Mouse (Mus musculus): ENCODE measurements at regions not wholly inside any gene's neighbourhood (a gene's known extent, or its start where the extent isn't known, plus 50 kb on each side); places are given as distances from the start of the nearest gene placed in this dataset.

DNA sequence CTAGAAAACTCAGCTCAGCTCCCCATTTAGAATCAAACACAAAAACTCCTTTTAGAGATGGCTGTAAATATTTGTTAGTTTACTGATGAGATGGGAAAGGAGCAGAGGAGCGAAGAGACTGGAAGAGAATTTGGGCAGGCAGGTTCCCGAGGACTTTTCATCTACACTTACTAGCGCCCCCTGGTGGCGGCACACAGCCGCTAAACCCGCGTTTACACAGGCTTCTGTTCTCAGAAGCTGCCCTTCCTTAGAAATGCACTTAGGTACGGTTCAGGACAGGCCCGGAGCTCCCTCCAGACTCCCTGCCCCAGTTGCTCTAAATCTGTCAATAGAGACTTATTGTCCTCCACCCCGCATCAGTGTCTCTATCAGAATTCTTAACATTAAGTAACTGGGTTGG, 74.7 kb upstream of the Ccdc39 start:
- H3K4me2 ChIP-seq: no peak overlapping the region
- H3K36me3 ChIP-seq: no peaks in the 10 kb centered on the region
- no peak overlapping the region for H3K4me3 ChIP-seq
- H3K27me3 ChIP-seq (replicated peaks): no peaks in the 10 kb centered on the region
- H3K9me3 ChIP-seq: no peaks in the 10 kb centered on the region
- no peaks in the 10 kb centered on the region for H3K4me1 ChIP-seq
- 6% methylated on average over 10 of the region's 10 CpGs for WGBS
- H3K9ac ChIP-seq: no peak overlapping the region
- ATAC-seq (ENCODE audit: extremely low read depth, insufficient number of reproducible peaks, low FRiP score, low TSS enrichment): no peak
- no peak overlapping the region for H3K27ac ChIP-seq (replicated peaks)

DNA sequence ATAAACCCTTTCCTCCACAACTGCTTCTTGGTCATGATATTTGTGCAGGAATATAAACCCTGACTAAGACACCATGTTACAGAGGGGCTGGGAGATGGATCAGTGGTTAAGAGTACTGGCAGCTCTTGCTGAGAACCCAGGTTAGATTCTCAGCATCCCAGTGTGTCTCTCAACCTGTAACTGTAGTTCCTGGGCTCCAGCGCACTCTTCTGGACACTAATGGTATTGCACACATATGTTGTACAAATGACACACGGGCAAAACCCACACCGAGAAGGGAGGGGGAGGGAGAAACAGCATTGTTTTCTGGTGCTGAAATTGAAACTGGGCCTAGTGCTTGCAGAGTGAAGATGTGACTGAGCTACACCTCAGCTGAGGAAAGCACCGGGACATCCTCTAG, 81.0 kb upstream of the Ccdc39 start:
- H3K27ac ChIP-seq (replicated peaks): no peak overlapping the region
- H3K9me3 ChIP-seq: no peaks in the 10 kb centered on the region
- ATAC-seq (ENCODE audit: extremely low read depth, insufficient number of reproducible peaks, low FRiP score, low TSS enrichment): no peak
- H3K9ac ChIP-seq: no peak overlapping the region
- WGBS: 69% methylated on average over 4 of the region's 4 CpGs
- H3K36me3 ChIP-seq: no peaks in the 10 kb centered on the region
- no peak overlapping the region for H3K4me2 ChIP-seq
- no peak overlapping the region for H3K4me3 ChIP-seq
- H3K4me1 ChIP-seq: no peaks in the 10 kb centered on the region
- H3K27me3 ChIP-seq (replicated peaks): no peaks in the 10 kb centered on the region

DNA sequence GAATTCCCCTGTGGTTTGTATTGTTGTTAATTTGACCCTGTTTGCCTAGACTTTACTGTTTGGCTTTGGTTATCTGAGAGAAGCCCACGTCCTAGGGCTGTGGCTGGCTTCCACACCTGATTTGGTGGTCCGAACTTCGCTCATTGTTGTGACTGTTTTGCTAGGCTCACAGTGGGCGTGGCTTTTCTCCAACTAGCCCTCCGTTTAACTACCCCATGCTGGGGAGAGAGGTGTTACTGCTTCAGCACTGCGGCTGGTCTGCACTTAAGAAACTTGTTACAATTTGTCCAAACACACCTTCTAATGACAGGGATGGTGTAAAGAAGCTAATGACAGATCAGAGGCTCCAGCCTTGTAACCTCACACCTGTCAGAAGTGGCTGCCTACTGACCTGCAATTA, 64.7 kb upstream of the Fxr1 start:
- peak overlapping the region; percentile 24 for H3K4me2 ChIP-seq

DNA sequence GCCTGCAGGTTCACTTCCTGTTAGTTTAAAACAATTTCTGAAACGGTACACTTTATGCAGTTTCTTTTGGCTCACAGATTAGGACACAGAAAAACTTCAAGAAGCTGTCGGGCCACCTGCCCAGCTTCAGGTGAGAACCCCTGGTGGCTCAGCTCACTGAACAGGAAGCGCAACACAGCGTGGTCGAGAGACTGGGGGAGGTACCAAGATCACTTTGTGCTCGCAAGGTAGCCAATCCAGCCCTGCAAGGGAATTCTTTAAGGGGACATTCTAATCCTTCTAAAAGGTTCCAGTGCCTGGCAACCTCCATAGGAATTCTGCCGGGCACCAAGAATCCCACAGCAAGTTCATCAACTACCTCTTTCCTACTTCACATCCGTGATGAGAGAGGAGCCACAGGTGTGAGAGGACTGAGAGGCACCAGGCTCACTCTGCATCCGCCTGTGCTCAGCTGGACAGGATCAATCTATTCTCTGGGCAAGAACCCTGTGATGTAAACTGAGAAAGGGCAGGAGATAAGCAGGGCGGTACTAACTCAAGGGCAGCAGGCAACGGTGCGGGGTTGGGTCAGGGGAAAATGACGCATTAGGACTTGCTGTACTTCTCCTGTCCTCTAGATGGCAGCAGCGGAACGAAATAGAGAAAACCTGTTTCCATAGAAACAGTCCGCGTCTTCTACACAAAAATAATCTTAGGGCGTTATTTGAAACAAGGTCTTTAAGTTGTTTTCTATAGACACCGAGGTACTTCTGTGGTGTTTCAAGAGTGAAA, 63.7 kb upstream of the Fxr1 start:
- Histone ChIP-seq H3K4me1 (peaks cover 11% of the 10 kb centered on the region), H3K4me3 (peak overlapping the region; percentile 38), H3K9me3 (peaks cover 3% of the 10 kb centered on the region; the same call in 1 of the 2 replicates), H3K4me2 (peak overlapping the region; percentile 67), H3K9ac (0 out of 2 replicates have a peak overlapping the region, but pooled peaks have one; percentile 50), H3K27ac (replicated peaks) (no peak overlapping the region), H3K27me3 (replicated peaks) (peaks cover 15% of the 10 kb centered on the region), H3K36me3 (no peaks in the 10 kb centered on the region)
- no peak; the same call in 1 of the 2 replicates for ATAC-seq (ENCODE audit: extremely low read depth, insufficient number of reproducible peaks, low FRiP score, low TSS enrichment)
- WGBS: 3% methylated on average over 19 of the region's 19 CpGs

More for the DNA sequence above, 64.7 kb upstream of the Fxr1 start:
- peaks cover 3% of the 10 kb centered on the region; the same call in 1 of the 2 replicates for H3K9me3 ChIP-seq
- whole genome bisulfite sequencing: 2% methylated on average over 6 of the region's 6 CpGs
- peaks cover 15% of the 10 kb centered on the region for H3K27me3 ChIP-seq (replicated peaks)
- no peak for ATAC-seq (ENCODE audit: extremely low read depth, insufficient number of reproducible peaks, low FRiP score, low TSS enrichment)
- H3K4me1 ChIP-seq: peaks cover 11% of the 10 kb centered on the region
- no peak overlapping the region for H3K27ac ChIP-seq (replicated peaks)
- H3K4me3 ChIP-seq: no peak overlapping the region
- no peaks in the 10 kb centered on the region for H3K36me3 ChIP-seq
- H3K9ac ChIP-seq: no peak overlapping the region

DNA sequence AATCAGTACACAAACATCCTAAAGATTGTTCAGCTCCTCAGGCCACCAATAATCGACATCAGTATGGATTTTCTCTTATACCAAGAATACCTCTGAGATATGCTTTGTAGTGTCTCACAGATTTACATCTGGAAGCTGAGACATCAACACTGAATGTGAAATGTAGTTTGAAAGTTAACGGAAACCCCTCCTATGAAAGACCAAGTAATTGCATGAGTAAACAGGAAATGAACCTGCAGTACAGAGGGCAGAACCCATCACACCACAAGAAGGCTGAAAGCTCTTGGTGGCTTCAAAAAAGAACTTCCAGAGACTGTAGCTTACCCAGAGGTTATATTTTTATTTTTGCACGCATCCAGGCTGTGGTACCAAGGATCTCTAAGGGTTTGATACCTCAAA, 63.1 kb upstream of the Fxr1 start:
- no peaks in the 10 kb centered on the region for H3K36me3 ChIP-seq
- peaks cover 15% of the 10 kb centered on the region for H3K27me3 ChIP-seq (replicated peaks)
- WGBS: 46% methylated on average over 3 of the region's 3 CpGs
- H3K9ac ChIP-seq: no peak overlapping the region
- peaks cover 3% of the 10 kb centered on the region; the same call in 1 of the 2 replicates for H3K9me3 ChIP-seq
- peaks cover 11% of the 10 kb centered on the region for H3K4me1 ChIP-seq
- no peak overlapping the region for H3K27ac ChIP-seq (replicated peaks)
- H3K4me2 ChIP-seq: peak overlapping the region; percentile 67
- H3K4me3 ChIP-seq: no peak overlapping the region
- no peak for ATAC-seq (ENCODE audit: extremely low read depth, insufficient number of reproducible peaks, low FRiP score, low TSS enrichment)

DNA sequence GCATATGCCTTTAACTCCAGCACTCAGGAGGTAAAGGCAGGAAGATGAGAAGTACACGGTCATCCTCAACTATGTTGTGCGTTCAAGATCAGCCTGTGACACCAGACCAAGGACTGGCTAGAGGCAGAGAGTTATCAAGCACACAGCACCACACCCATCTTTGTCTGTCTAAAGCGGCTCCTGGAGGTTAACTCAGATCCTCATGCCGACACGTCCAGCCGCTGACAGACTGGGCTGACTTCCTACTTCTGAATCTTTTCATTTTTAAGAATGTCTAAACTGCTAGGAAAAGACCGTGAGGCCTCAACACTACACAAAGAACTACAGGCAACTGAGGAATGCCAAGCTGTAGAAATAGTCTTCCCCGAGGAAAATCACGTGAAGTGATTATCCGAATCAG, 62.1 kb upstream of the Fxr1 start:
- H3K4me3 ChIP-seq: no peak overlapping the region
- no peak for ATAC-seq (ENCODE audit: extremely low read depth, insufficient number of reproducible peaks, low FRiP score, low TSS enrichment)
- H3K9ac ChIP-seq: no peak overlapping the region
- peaks cover 3% of the 10 kb centered on the region; the same call in 1 of the 2 replicates for H3K9me3 ChIP-seq
- H3K4me2 ChIP-seq: no peak overlapping the region
- peaks cover 15% of the 10 kb centered on the region for H3K27me3 ChIP-seq (replicated peaks)
- H3K4me1 ChIP-seq: peaks cover 11% of the 10 kb centered on the region
- H3K36me3 ChIP-seq: no peaks in the 10 kb centered on the region
- H3K27ac ChIP-seq (replicated peaks): no peak overlapping the region
- 69% methylated on average over 10 of the region's 10 CpGs for WGBS

DNA sequence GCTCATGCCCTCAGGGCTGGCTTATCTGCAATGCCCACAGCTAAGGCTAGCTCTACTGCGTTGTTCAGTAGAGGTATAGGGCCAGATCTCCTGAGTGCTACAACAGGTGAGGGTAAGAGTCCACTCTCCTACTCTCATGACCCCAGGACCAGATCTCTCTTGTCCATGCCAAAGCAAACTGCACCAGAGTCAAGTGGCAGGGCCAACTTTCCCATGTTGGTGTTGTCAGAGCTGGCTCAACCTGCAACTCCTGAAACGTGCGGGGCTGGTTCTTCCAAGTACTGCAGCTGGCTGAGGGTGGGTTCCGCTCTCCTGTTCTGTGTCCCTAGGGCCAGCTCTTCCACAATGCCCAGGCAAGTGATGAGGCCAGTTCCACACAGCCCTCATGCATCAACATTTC, 61.5 kb upstream of the Fxr1 start:
- Histone ChIP-seq H3K9me3 (peaks cover 3% of the 10 kb centered on the region; the same call in 1 of the 2 replicates), H3K4me2 (no peak overlapping the region), H3K36me3 (no peaks in the 10 kb centered on the region), H3K4me3 (no peak overlapping the region), H3K9ac (no peak overlapping the region), H3K27ac (replicated peaks) (no peak overlapping the region), H3K27me3 (replicated peaks) (peaks cover 15% of the 10 kb centered on the region), H3K4me1 (peaks cover 11% of the 10 kb centered on the region)
- 79% methylated on average over 4 of the region's 4 CpGs for WGBS
- no peak for ATAC-seq (ENCODE audit: extremely low read depth, insufficient number of reproducible peaks, low FRiP score, low TSS enrichment)

DNA sequence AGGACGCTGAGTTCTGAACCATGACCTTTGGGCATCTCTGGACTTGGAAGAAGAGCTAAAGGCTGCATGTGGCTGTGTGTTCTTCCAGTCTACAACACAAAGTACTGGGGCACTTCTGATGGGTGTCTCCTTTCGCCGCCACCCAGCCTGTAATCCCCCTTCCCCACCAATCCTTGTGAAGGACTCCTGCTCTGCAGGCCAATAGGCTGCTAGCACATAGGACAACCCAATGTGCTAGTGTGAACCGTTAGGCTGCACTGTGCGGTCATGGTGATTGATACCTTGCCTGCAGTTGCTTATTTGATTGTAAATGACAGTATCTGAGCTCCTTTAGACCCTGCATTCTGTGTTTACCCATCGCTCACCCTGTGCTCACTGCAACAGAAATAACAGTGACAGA, 59.5 kb upstream of the Fxr1 start:
- H3K36me3 ChIP-seq: no peaks in the 10 kb centered on the region
- no peak overlapping the region for H3K27ac ChIP-seq (replicated peaks)
- H3K4me1 ChIP-seq: peaks cover 8% of the 10 kb centered on the region
- no peak for ATAC-seq (ENCODE audit: extremely low read depth, insufficient number of reproducible peaks, low FRiP score, low TSS enrichment)
- no peak overlapping the region for H3K4me2 ChIP-seq
- H3K27me3 ChIP-seq (replicated peaks): peaks cover 10% of the 10 kb centered on the region
- no peak overlapping the region for H3K4me3 ChIP-seq
- H3K9ac ChIP-seq: no peak overlapping the region
- no peaks in the 10 kb centered on the region for H3K9me3 ChIP-seq
- WGBS: 54% methylated on average over 6 of the region's 6 CpGs

DNA sequence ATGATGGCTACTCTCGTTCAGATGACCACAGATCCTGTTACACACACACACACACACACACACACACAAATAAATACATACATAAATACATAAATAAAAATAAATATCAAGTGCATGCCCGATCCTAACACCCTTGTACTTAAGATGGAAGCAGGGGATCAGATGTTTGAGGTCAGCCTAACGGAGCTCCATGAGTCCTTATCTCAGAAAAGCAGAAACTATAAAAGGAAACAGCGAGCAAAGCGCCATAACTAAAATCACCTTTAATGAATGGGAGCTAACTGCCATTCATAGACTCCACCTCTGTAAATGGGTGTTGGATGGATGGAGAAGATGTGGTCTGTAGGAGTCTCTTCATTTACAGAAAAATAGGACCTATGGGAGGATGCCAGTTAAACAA, 56.8 kb upstream of the Fxr1 start:
- no peak overlapping the region for H3K4me2 ChIP-seq
- no peaks in the 10 kb centered on the region for H3K36me3 ChIP-seq
- H3K4me1 ChIP-seq: 0 out of 2 replicates have a peak, but pooled peaks cover 6% of the 10 kb centered on the region
- no peak for ATAC-seq (ENCODE audit: extremely low read depth, insufficient number of reproducible peaks, low FRiP score, low TSS enrichment)
- no peaks in the 10 kb centered on the region for H3K9me3 ChIP-seq
- no peaks in the 10 kb centered on the region for H3K27me3 ChIP-seq (replicated peaks)
- WGBS: 60% methylated on average over 5 of the region's 5 CpGs
- no peak overlapping the region for H3K9ac ChIP-seq
- no peak overlapping the region for H3K4me3 ChIP-seq
- no peak overlapping the region for H3K27ac ChIP-seq (replicated peaks)

DNA sequence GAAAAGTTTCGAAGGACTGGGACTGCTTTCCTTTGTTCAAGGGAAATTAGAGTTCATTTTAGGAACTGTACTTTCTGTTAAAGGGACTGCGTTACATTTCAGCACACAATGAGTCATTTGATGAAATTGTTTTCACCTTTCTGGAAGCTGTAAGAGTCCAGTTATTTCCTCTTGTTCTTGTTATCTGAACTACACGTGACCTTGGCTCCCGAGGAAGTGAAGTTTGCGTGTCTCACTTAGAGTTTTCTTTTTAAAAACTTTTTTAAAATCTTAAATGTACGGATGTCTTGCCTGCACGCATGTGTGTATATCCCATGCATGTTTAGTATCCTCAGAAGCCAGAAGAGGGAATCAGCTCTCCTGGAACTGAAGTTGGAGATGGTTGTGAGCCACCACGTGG, 52.6 kb upstream of the Fxr1 start:
- Histone ChIP-seq H3K4me2 (no peak overlapping the region), H3K27me3 (replicated peaks) (no peaks in the 10 kb centered on the region), H3K4me1 (0 out of 2 replicates have a peak, but pooled peaks cover 6% of the 10 kb centered on the region), H3K4me3 (no peak overlapping the region), H3K36me3 (no peaks in the 10 kb centered on the region), H3K9me3 (no peaks in the 10 kb centered on the region), H3K9ac (no peak overlapping the region), H3K27ac (replicated peaks) (no peak overlapping the region)
- no peak for ATAC-seq (ENCODE audit: extremely low read depth, insufficient number of reproducible peaks, low FRiP score, low TSS enrichment)
- WGBS: 58% methylated on average over 8 of the region's 8 CpGs
